Mouse (Mus musculus): ENCODE results near the gene Hoxa1.

DNA sequence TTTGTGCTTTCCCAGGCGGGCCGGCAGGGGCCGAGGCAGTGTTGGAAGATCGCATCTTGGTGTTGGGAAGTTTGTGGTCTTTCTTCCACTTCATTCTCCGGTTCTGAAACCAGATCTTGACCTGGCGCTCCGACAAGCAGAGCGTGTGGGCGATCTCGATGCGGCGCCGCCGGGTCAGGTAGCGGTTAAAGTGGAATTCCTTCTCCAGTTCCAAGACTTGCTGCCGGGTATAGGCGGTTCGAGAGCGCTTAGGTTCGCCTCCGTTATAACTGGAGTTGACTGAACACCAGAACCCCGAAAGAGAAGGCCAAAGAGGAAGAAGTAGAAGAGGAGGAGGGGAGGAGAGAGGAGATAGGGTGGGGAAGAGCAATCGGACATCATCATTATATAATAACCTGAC, 32.3 kb upstream of the Hoxa1 start:
- TF ChIP-seq CTCF (IDR thresholded peaks at IDR 0.05; ENCODE audit: extremely low read depth, insufficient read depth, insufficient read length, insufficient replicate concordance) (no peak), POLR2A (IDR thresholded peaks at IDR 0.05; ENCODE audit: low read depth, low read length) (no peak)

All from spleen, adult 2 months (tissue).